9 mouse cellular contexts compared by ENCODE assay signal in the genomic region with DNA sequence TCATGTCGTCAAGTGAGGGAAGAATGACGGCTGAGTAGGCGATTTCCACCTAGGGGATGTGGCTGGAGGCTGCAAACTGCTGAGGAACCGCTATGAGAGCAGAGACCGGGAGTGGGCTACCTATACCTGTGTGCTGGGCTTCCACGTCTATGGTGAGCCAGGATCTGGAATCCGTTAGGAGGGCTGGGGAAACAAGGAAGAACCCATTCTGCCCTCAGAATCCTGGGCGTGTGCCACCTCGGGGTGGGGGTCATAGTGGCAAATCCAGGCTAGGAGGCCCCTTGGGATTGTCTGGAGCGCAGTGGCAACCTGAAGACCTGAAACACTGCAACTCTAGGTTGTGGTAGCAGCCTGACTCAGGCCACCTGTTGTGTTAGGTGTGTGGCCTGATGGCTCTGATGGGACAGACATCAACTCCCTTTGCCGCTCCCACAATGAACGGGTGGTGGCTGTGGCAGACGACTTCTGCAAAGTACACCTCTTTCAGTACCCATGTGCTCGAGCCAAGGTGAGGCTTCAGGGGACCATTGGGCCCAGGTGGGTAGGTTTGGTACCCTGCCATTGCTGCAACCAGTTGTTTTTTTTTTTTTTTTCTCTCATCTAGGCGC. TPM values are rescaled to one million over a fixed set of nuclear protein-coding genes. Genes with fewer than 3 reads are reported as not detected.
DNase-seq lines count a peak whose midpoint lies in the region; ATAC-seq and TF ChIP-seq lines count a peak whose summit lies in the region.
"Had no signal": no experiment of that assay in that cellular context is flagged by ENCODE, and none has a peak within 500 bp of the region (broad histone marks: within the 10 kb centered on the region; RNA-seq: fewer than 3 reads in every experiment).

No protein-coding gene starts in this region.

- H3K36me3 ChIP-seq in heart, adult 2 months (ENCODE audit: control insufficient read depth, insufficient read depth, low read length) = peaks cover 11% of the 10 kb centered on the region
- peaks cover 53% of the 10 kb centered on the region for H3K36me3 ChIP-seq in E14TG2a.4 (ENCODE audit: insufficient read depth, low read length)
- peaks cover 17% of the 10 kb centered on the region for H3K36me3 ChIP-seq in forebrain, embryonic 14.5 days (ENCODE audit: control insufficient read depth, insufficient read depth, low read length)
- H3K36me3 ChIP-seq in liver, embryonic 13.5 days = peaks cover 67% of the 10 kb centered on the region

- no peak for TF ChIP-seq POLR2A in heart, adult 2 months (IDR thresholded peaks at IDR 0.05; ENCODE audit: insufficient read depth, low read depth, low read length)

- H3K4me1 ChIP-seq in heart, adult 2 months (ENCODE audit: control insufficient read depth, insufficient read depth, low read length) = peaks cover 6% of the 10 kb centered on the region
- H3K4me1 ChIP-seq in E14TG2a.4 (replicated peaks; ENCODE audit: low read depth, low read length) = peaks cover 76% of the 10 kb centered on the region
- H3K4me1 ChIP-seq in forebrain, embryonic 14.5 days (ENCODE audit: control insufficient read depth, insufficient read depth, low read length) = peaks cover 25% of the 10 kb centered on the region
- H3K4me1 ChIP-seq in liver, embryonic 13.5 days (replicated peaks) = peaks cover 45% of the 10 kb centered on the region

- TF ChIP-seq CTCF in heart, adult 2 months (IDR thresholded peaks at IDR 0.05) = no peak
- TF ChIP-seq CTCF in E14TG2a.4 (conservative IDR thresholded peaks at IDR 0.05; ENCODE audit: low read length) = no peak

- no peak for TF ChIP-seq EP300 in heart, adult 2 months (IDR thresholded peaks at IDR 0.05; ENCODE audit: insufficient read depth, low read depth, low read length)

- H3K4me3 ChIP-seq in heart, adult 2 months = no peak overlapping the region
- H3K4me3 ChIP-seq in E14TG2a.4 (replicated peaks; ENCODE audit: low read length) = peak overlapping the region; percentile 97
- H3K4me3 ChIP-seq in forebrain, embryonic 14.5 days (ENCODE audit: low read depth, low read length) = no peak overlapping the region
- peak overlapping the region; percentile 98; the same call in 1 of the 2 replicates for H3K4me3 ChIP-seq in liver, embryonic 13.5 days (replicated peaks)

- intact Hi-C loops in heart, adult 2 months (cut with DNase I) = loop anchor here (1.0 kb wide), 2 partner anchors 11 to 13 kb away; partner anchors contain the start of genes Eml3, Rom1 and Tut1

- 0 out of 2 replicates have a peak, but pooled peaks cover 2% of the 10 kb centered on the region for H3K79me2 ChIP-seq in heart, adult 2 months (replicated peaks; ENCODE audit: control insufficient read depth, insufficient read depth, low read length)

- H3K27me3 ChIP-seq in heart, adult 2 months (ENCODE audit: control insufficient read depth, insufficient read depth, low read length) = no peaks in the 10 kb centered on the region
- H3K27me3 ChIP-seq in E14TG2a.4 (ENCODE audit: insufficient read depth, low read length) = no peaks in the 10 kb centered on the region
- H3K27me3 ChIP-seq in forebrain, embryonic 14.5 days (replicated peaks; ENCODE audit: control insufficient read depth, insufficient read depth, low read length) = no peaks in the 10 kb centered on the region
- no peaks in the 10 kb centered on the region for H3K27me3 ChIP-seq in liver, embryonic 13.5 days

- no peak for ATAC-seq in forebrain, embryonic 14.5 days
- ATAC-seq in liver, embryonic 13.5 days (ENCODE audit: low read depth) = no peak

- H3K9ac ChIP-seq in heart, adult 2 months (ENCODE audit: low read depth, low read length) = no peak overlapping the region
- peak overlapping the region; percentile 99 for H3K9ac ChIP-seq in forebrain, embryonic 14.5 days (ENCODE audit: low read length)
- H3K9ac ChIP-seq in liver, embryonic 13.5 days = peak overlapping the region; percentile 100; the same call in 1 of the 2 replicates

- WGBS in heart, adult 2 months = 86% methylated on average over 15 of the region's 15 CpGs
- WGBS in forebrain, embryonic 14.5 days = 83% methylated on average over 15 of the region's 15 CpGs
- WGBS in liver, embryonic 13.5 days (ENCODE audit: insufficient replicate concordance) = 78% methylated on average over 15 of the region's 15 CpGs

- no peaks in the 10 kb centered on the region for H3K9me3 ChIP-seq in E14TG2a.4 (ENCODE audit: low read length)
- no peaks in the 10 kb centered on the region for H3K9me3 ChIP-seq in forebrain, embryonic 14.5 days (replicated peaks; ENCODE audit: control insufficient read depth, low read length)
- no peaks in the 10 kb centered on the region for H3K9me3 ChIP-seq in liver, embryonic 13.5 days (replicated peaks)

- H3K27ac ChIP-seq in heart, adult 2 months = no peak overlapping the region
- peak overlapping the region; percentile 95; the same call in 1 of the 2 replicates for H3K27ac ChIP-seq in forebrain, embryonic 14.5 days (ENCODE audit: low read depth, low read length)
- peak overlapping the region; percentile 98; the same call in 1 of the 2 replicates for H3K27ac ChIP-seq in liver, embryonic 13.5 days

- no peak overlapping the region; the same call in 1 of the 2 replicates for H3K4me2 ChIP-seq in forebrain, embryonic 14.5 days (ENCODE audit: low read length)
- peak overlapping the region; percentile 78 for H3K4me2 ChIP-seq in liver, embryonic 13.5 days

- peak; percentile 95 for DNase-seq in heart, adult 11 months
- DNase-seq in heart, adult 2 months = no peak
- DNase-seq in forebrain, embryonic 14.5 days (ENCODE audit: low spot score) = no peak
- DNase-seq in liver, embryonic 13.5 days = no peak
- DNase-seq in frontal cortex, postnatal 10 days (ENCODE audit: low spot score in 2 of 2) = no peak
- no peak for DNase-seq in gastrocnemius, adult 8-10 months (ENCODE audit: low spot score in 2 of 2)
- no peak for DNase-seq in thymus, postnatal 0 days (ENCODE audit: low spot score)
- DNase-seq: right cerebral cortex, postnatal 14 days had no signal

RNA-seq across cellular contexts. Expression of gene Mta2, which starts 1.0 kb away (rescaled TPM):
- total RNA-seq in heart, adult 2 months (2021) = 10 to 100 TPM; 29.0 to 32.1 TPM
- polyA plus RNA-seq in heart, adult 2 months (2012; rRNA removed) = 13.1 and 15.6 TPM in 2 replicates
- 57.1 and 57.4 TPM in 2 replicates for polyA plus RNA-seq in forebrain, embryonic 14.5 days (2014; fragmentation: Nextera tagmentation; extraction: Ambion mirVana)
- 99.5 and 114 TPM in 2 replicates for polyA plus RNA-seq in liver, embryonic 13.5 days (2015; fragmentation: Nextera tagmentation; extraction: Ambion mirVana)
- total RNA-seq in gastrocnemius, adult 8-10 months (2022) = 10 to 100 TPM; 21.0 to 25.7 (median 23.4) TPM
- polyA plus RNA-seq in thymus, postnatal 0 days (2015; fragmentation: Nextera tagmentation; extraction: Ambion mirVana) = 203 and 214 TPM in 2 replicates

RNA-seq across cellular contexts. Expression of gene Eml3, which starts 11.3 kb away (rescaled TPM):
- total RNA-seq in heart, adult 2 months (2021) = 1 to 10 TPM; 7.0 to 9.7 TPM
- 17.6 and 18.4 TPM in 2 replicates for polyA plus RNA-seq in heart, adult 2 months (2012; rRNA removed)
- polyA plus RNA-seq in forebrain, embryonic 14.5 days (2014; fragmentation: Nextera tagmentation; extraction: Ambion mirVana) = 4.1 and 5.4 TPM in 2 replicates
- polyA plus RNA-seq in liver, embryonic 13.5 days (2015; fragmentation: Nextera tagmentation; extraction: Ambion mirVana) = 14.4 and 15.2 TPM in 2 replicates
- total RNA-seq in gastrocnemius, adult 8-10 months (2022) = 1 to 10 TPM; 3.5 to 4.7 (median 4.3) TPM
- 25.2 and 27.1 TPM in 2 replicates for polyA plus RNA-seq in thymus, postnatal 0 days (2015; fragmentation: Nextera tagmentation; extraction: Ambion mirVana)

RNA-seq across cellular contexts. Expression of gene Rom1, which starts 11.5 kb away (rescaled TPM):
- 10 to 100 TPM; 21.8 to 23.1 TPM for total RNA-seq in heart, adult 2 months (2021)
- 24.9 and 30.7 TPM in 2 replicates for polyA plus RNA-seq in heart, adult 2 months (2012; rRNA removed)
- polyA plus RNA-seq in forebrain, embryonic 14.5 days (2014; fragmentation: Nextera tagmentation; extraction: Ambion mirVana) = 0.93 and 0.99 TPM in 2 replicates
- polyA plus RNA-seq in liver, embryonic 13.5 days (2015; fragmentation: Nextera tagmentation; extraction: Ambion mirVana) = 2.7 and 2.8 TPM in 2 replicates
- total RNA-seq in gastrocnemius, adult 8-10 months (2022) = 1 to 10 TPM; 7.2 to 9.4 (median 8.7) TPM
- polyA plus RNA-seq in thymus, postnatal 0 days (2015; fragmentation: Nextera tagmentation; extraction: Ambion mirVana) = 4.7 TPM in 2 replicates

RNA-seq across cellular contexts. Expression of gene Tut1, which starts 13.0 kb away (rescaled TPM):
- total RNA-seq in heart, adult 2 months (2021) = 1 to 10 TPM; 8.5 to 9.4 TPM
- 7.2 and 10.6 TPM in 2 replicates for polyA plus RNA-seq in heart, adult 2 months (2012; rRNA removed)
- 24.2 and 26.4 TPM in 2 replicates for polyA plus RNA-seq in forebrain, embryonic 14.5 days (2014; fragmentation: Nextera tagmentation; extraction: Ambion mirVana)
- polyA plus RNA-seq in liver, embryonic 13.5 days (2015; fragmentation: Nextera tagmentation; extraction: Ambion mirVana) = 18.7 and 20.2 TPM in 2 replicates
- 10 to 100 TPM in 1 of 4 experiments, 1 to 10 TPM in 3; 7.8 to 11.8 (median 9.0) TPM for total RNA-seq in gastrocnemius, adult 8-10 months (2022)
- 31.2 and 32.4 TPM in 2 replicates for polyA plus RNA-seq in thymus, postnatal 0 days (2015; fragmentation: Nextera tagmentation; extraction: Ambion mirVana)

RNA-seq across cellular contexts. Expression of gene B3gat3, which starts 20.5 kb away (rescaled TPM):
- total RNA-seq in heart, adult 2 months (2021) = 10 to 100 TPM; 35.4 to 42.3 TPM
- 59.4 and 61.2 TPM in 2 replicates for polyA plus RNA-seq in heart, adult 2 months (2012; rRNA removed)
- 53.3 and 67.0 TPM in 2 replicates for polyA plus RNA-seq in forebrain, embryonic 14.5 days (2014; fragmentation: Nextera tagmentation; extraction: Ambion mirVana)
- 20.1 and 22.8 TPM in 2 replicates for polyA plus RNA-seq in liver, embryonic 13.5 days (2015; fragmentation: Nextera tagmentation; extraction: Ambion mirVana)
- 10 to 100 TPM; 36.8 to 39.0 (median 38.1) TPM for total RNA-seq in gastrocnemius, adult 8-10 months (2022)
- 28.4 and 29.3 TPM in 2 replicates for polyA plus RNA-seq in thymus, postnatal 0 days (2015; fragmentation: Nextera tagmentation; extraction: Ambion mirVana)

Comparison
In these comparisons a context has a peak if more than half of its experiments do, and no peak if none do; other contexts are left out.
1. H3K4me3 ChIP-seq: peak in E14TG2a.4 (single experiment) and liver, embryonic 13.5 days (single experiment); none in heart, adult 2 months (single experiment) and forebrain, embryonic 14.5 days (single experiment).